Mouse (Mus musculus) limb, embryonic 14.5 days (tissue): ENCODE measurements around the gene BC004004. TPM values are rescaled to one million over a fixed set of nuclear protein-coding genes. Genes with fewer than 3 reads are reported as not detected.

Experiments
- ATAC-seq: fragments of 200-750 bp; cut with Nextera tagmentation; 2 replicates; pipeline ENCODE4 v1.8.0; 2017; ENCODE audit warnings: low read depth, moderate number of reproducible peaks, moderate TSS enrichment; ENCODE audit not compliant: low FRiP score
- DNase-seq: peaks from one replicate; pipeline ENCODE4 v3.0.0-alpha.2; 2015; ENCODE audit warnings: low spot score
- H3K27ac ChIP-seq: fragments of 300-500 bp; sonication (generic); replicated peaks from 2 replicates; pipeline ENCODE4 v1.5.1; 2014; ENCODE audit warnings: low read depth, mild to moderate bottlenecking, low read length, moderate library complexity, mixed read lengths
- H3K27me3 ChIP-seq: fragments of 300-500 bp; sonication (generic); 2 replicates; pipeline ENCODE4 v1.6.1; 2014; ENCODE audit warnings: low read length, mixed read lengths; ENCODE audit not compliant: control insufficient read depth, insufficient read depth
- H3K36me3 ChIP-seq: fragments of 300-500 bp; sonication (generic); 2 replicates; pipeline ENCODE4 v1.6.1; 2014; ENCODE audit warnings: mild to moderate bottlenecking, low read length, moderate library complexity, mixed read lengths; ENCODE audit not compliant: control insufficient read depth, insufficient read depth
- H3K4me1 ChIP-seq: fragments of 300-500 bp; sonication (generic); 2 replicates; pipeline ENCODE4 v1.6.1; 2014; ENCODE audit warnings: antibody characterized with exemption, low read length, mixed read lengths; ENCODE audit not compliant: control insufficient read depth, insufficient read depth
- H3K4me2 ChIP-seq: fragments of 300-500 bp; sonication (generic); replicated peaks from 2 replicates; pipeline ENCODE4 v1.6.1; 2014; ENCODE audit warnings: low read depth, mild to moderate bottlenecking, low read length, moderate library complexity; ENCODE audit not compliant: severe bottlenecking
- H3K4me3 ChIP-seq: fragments of 300-500 bp; sonication (generic); replicated peaks from 2 replicates; pipeline ENCODE4 v1.5.1; 2014; ENCODE audit warnings: low read length
- H3K9ac ChIP-seq: fragments of 300-500 bp; sonication (generic); 2 replicates; pipeline ENCODE4 v1.6.1; 2014; ENCODE audit warnings: mild to moderate bottlenecking, low read depth, low read length, moderate library complexity; ENCODE audit not compliant: severe bottlenecking
- H3K9me3 ChIP-seq: fragments of 300-500 bp; sonication (generic); 2 replicates; pipeline ENCODE4 v1.6.1; 2016; ENCODE audit warnings: low read length; ENCODE audit not compliant: control insufficient read depth
- POLR2A ChIP-seq: fragments of 200-500 bp; IDR thresholded peaks from 2 replicates; pipeline ENCODE4 v1.8.0; 2012; ENCODE audit warnings: inconsistent platforms, mild to moderate bottlenecking, moderate library complexity, borderline replicate concordance; ENCODE audit not compliant: insufficient read depth, insufficient read length; ENCODE audit errors: extremely low read depth
- WGBS: fragments of 180-500 bp; shearing (Covaris S2); extraction: QIAGEN DNeasy Blood & Tissue Kit; methylation state at CpG from one replicate; pipeline ENCODE4 v1.1.7; 2014; 5-methylcytosine and 5-hydroxymethylcytosine counted together
- polyA plus RNA-seq, 2 experiments: library from polyadenylated mRNA; depleted of rRNA in 1 of 2; stranded (reverse) in 1 of 2; unstranded in 1 of 2; fragments of >200 nt; fragmentation: Nextera tagmentation in 1 of 2; extraction: Ambion mirVana in 1 of 2; gene quantifications; 2 replicates each; pipeline versions ENCODE4 v1.2.1 to v1.2.3; 2012 to 2014

BC004004 gene
- polyA plus RNA-seq, 2 experiments: 58.7 to 85.3 TPM

DNA sequence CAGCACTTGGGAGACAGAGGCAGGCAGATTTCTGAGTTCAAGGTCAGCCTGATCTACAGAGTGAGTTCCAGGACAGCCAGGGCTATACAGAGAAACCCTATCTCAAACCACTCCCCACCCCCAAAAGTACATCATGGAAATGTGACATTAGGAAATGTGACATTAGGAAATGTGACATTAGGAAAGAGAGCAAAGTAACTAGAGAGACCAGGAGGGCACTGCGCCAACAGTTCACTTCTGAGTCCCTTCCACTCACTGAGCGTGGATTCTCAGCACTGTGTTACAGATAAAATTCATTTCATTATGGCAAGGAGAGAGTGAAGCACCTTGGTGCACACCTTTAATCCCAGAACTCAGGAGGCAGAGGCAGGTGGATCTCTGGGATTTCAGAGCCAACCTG is 9.7 kb upstream of the BC004004 start:
- no peak overlapping the region for H3K4me2 ChIP-seq
- H3K4me3 ChIP-seq: no peak overlapping the region
- no peak for TF ChIP-seq POLR2A
- H3K4me1 ChIP-seq: peaks cover 3% of the 10 kb centered on the region; the same call in 1 of the 2 replicates
- no peak overlapping the region for H3K9ac ChIP-seq
- peaks cover 52% of the 10 kb centered on the region for H3K36me3 ChIP-seq
- DNase-seq (no peak), ATAC-seq (no peak)
- WGBS: 93% methylated on average over 2 of the region's 2 CpGs
- H3K27ac ChIP-seq: no peak overlapping the region
- H3K9me3 ChIP-seq: no peaks in the 10 kb centered on the region
- no peaks in the 10 kb centered on the region for H3K27me3 ChIP-seq

DNA sequence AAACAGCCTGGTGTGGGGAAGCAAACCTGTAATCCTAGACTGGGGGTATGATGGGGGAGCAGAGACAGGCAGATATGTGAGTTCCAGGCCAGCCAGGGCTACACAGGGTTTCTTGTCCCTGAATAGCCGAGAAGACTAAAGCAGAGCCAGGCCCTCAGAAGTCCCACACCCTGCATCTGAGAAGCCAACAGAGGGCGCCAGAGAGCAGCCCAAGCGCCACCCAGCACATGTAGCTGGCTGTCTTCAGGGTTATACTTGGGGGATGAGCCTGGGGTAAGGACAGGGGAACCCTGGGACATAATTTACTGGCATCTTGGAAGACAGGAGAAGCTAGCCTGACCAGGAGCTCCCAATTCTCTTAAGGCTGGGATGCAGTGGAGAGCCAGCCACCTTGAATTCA is 9.1 kb upstream of the BC004004 start:
- no peak overlapping the region for H3K9ac ChIP-seq
- WGBS: 7% methylated on average over 3 of the region's 3 CpGs
- 0 out of 2 replicates have a peak, but pooled peaks have one; percentile 48 for ATAC-seq
- DNase-seq: peak; percentile 66
- H3K4me1 ChIP-seq: peaks cover 6% of the 10 kb centered on the region
- peaks cover 48% of the 10 kb centered on the region for H3K36me3 ChIP-seq
- no peaks in the 10 kb centered on the region for H3K9me3 ChIP-seq
- TF ChIP-seq POLR2A: no peak
- H3K4me2 ChIP-seq: no peak overlapping the region
- H3K27me3 ChIP-seq: no peaks in the 10 kb centered on the region
- H3K27ac ChIP-seq: no peak overlapping the region
- no peak overlapping the region for H3K4me3 ChIP-seq

DNA sequence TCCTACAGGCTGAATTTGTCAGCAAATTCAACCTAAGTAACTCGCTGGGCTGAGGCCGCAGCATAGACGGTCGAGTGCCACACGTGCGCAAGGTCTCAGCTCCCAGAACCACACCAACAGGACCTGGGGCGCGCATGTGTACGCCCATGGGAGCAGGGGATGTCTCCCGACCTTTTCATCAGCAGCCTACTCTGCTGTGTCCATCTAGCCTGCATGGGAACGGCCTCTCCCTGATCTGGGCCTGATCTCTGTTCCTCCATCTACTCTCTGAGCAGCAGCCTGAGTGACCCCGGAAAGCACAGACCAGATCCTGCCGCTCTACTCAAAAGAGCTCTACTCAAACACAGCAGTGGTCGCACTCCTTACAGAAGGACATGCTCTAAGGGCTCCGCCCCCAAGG is 8.1 kb upstream of the BC004004 start:
- Histone ChIP-seq H3K4me2 (no peak overlapping the region), H3K27ac (no peak overlapping the region), H3K4me1 (peaks cover 11% of the 10 kb centered on the region), H3K4me3 (no peak overlapping the region), H3K27me3 (no peaks in the 10 kb centered on the region), H3K9ac (no peak overlapping the region), H3K36me3 (peaks cover 48% of the 10 kb centered on the region), H3K9me3 (no peaks in the 10 kb centered on the region)
- ATAC-seq (no peak), DNase-seq (no peak)
- 91% methylated on average over 15 of the region's 15 CpGs for whole genome bisulfite sequencing
- TF ChIP-seq POLR2A: no peak

DNA sequence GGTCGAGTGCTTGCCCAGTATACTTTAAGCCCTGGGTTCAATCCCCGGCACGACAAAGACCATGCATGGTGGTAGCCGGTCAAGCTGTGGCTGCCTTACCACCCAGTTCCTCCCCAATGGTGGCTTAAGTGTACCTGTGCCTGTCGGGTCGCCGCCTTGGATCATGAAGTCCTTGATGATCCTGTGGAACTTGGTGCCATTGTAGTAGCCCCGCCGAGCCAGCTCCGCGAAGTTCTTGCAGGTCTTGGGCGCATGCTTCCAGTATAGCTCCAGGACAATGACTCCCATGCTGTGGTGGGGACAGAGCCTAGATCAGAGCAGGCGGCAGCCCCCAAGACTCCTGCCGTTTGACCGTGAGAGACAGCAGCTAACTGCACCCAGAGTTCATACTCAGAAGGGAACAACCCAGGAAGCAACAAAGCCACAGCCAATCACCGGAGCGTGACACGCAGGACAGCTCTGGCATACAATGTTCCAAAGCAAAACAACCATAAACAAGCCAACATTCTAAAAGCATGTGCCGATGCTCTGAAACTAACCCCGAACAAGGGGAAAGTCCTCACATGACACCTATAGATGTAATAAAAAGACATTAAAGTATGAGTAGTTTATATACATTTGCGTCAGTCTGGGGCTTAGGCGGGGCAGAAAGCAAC is 6.9 kb upstream of the BC004004 start:
- no peak for DNase-seq
- Histone ChIP-seq H3K4me2 (no peak overlapping the region), H3K36me3 (peaks cover 42% of the 10 kb centered on the region), H3K27ac (no peak overlapping the region), H3K27me3 (no peaks in the 10 kb centered on the region), H3K4me1 (peaks cover 11% of the 10 kb centered on the region), H3K9ac (no peak overlapping the region), H3K9me3 (no peaks in the 10 kb centered on the region), H3K4me3 (no peak overlapping the region)
- no peak for ATAC-seq
- TF ChIP-seq POLR2A: no peak
- WGBS: 93% methylated on average over 22 of the region's 22 CpGs

DNA sequence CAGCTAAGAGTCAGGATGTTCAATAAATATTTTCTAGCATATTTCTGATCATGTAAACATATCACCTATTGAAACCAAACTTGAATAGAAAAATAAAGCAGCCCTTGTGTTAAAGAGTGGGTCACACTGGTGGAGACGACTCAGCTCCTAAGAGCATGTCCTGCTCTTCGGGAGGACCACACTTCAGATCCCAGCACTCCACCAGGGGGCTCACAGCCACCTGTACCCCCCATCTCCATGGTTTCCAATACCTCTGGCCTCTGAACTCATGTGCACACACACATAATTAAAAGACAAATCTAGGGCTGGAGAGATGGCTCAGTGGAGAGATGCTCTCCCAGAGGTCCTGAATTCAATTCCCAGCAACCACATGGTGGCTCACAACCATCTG is 6.3 kb upstream of the BC004004 start:
- no peak for TF ChIP-seq POLR2A
- Histone ChIP-seq H3K4me3 (no peak overlapping the region; the same call in 1 of the 2 replicates), H3K27me3 (no peaks in the 10 kb centered on the region), H3K36me3 (peaks cover 37% of the 10 kb centered on the region), H3K9me3 (no peaks in the 10 kb centered on the region), H3K9ac (no peak overlapping the region), H3K27ac (no peak overlapping the region), H3K4me1 (peaks cover 11% of the 10 kb centered on the region), H3K4me2 (peak overlapping the region; percentile 54; the same call in 1 of the 2 replicates)
- ATAC-seq (no peak), DNase-seq (no peak)
- 52% methylated on average over 2 of the region's 2 CpGs for WGBS
